Mouse (Mus musculus) ES-Bruce4 (cell line): ENCODE measurements around the gene Arid1a.

ENCODE experiments used
- CTCF ChIP-seq: IDR thresholded peaks from one replicate; pipeline ENCODE4 v1.8.1; 2011; ENCODE audit warnings: low read depth, low read length
- EP300 ChIP-seq: IDR thresholded peaks from 2 replicates; pipeline ENCODE4 v1.6.1; 2011; ENCODE audit warnings: low read depth, low read length; ENCODE audit not compliant: insufficient read depth
- POLR2A ChIP-seq: IDR thresholded peaks from one replicate; pipeline ENCODE4 v1.8.1; 2011; ENCODE audit warnings: low read length; ENCODE audit not compliant: insufficient read depth

GRCm38 (mm10) chr4:133631769-133632411, 124.7 kb downstream of the Arid1a start:
- no peak for TF ChIP-seq CTCF
- no peak for TF ChIP-seq POLR2A
- TF ChIP-seq EP300, result no peak
